Mouse (Mus musculus) embryonic fibroblast, embryonic 13.5 days (primary cell): ENCODE results near the gene Slc29a4.

Source experiments
- CTCF ChIP-seq: IDR thresholded peaks from 2 replicates; pipeline ENCODE4 v1.5.1; 2011; ENCODE audit warnings: mild to moderate bottlenecking, control low read depth, low read length, moderate library complexity, borderline replicate concordance; ENCODE audit not compliant: insufficient read depth
- POLR2A ChIP-seq: IDR thresholded peaks from 2 replicates; pipeline ENCODE4 v1.6.1; 2011; ENCODE audit warnings: low read depth, mild to moderate bottlenecking, control low read depth, low read length, moderate library complexity

DNA sequence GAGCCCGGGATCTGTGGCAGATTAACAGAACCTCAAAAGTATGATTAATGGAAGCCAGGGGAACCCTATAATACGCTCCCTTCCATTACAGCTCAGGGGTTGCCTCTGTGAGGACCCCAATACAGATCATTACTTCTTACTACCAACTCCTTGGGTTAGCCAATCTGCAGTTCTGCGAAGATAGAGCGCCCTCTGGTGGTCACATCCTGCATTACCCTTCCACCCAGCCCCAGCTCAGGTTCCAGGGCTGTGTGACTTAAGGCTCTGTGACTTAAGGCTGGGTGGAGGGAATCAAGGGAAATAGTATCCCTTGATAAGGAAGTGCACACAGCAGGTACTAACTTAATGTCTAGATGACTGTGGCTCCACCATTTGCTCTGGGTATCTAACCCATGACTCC lies 25.7 kb downstream of the Slc29a4 start:
- TF ChIP-seq CTCF (peak; percentile 85), POLR2A (no peak)
